Mouse (Mus musculus): Measurements from ENCODE around the gene Mon1b.

Mon1b gene

DNA sequence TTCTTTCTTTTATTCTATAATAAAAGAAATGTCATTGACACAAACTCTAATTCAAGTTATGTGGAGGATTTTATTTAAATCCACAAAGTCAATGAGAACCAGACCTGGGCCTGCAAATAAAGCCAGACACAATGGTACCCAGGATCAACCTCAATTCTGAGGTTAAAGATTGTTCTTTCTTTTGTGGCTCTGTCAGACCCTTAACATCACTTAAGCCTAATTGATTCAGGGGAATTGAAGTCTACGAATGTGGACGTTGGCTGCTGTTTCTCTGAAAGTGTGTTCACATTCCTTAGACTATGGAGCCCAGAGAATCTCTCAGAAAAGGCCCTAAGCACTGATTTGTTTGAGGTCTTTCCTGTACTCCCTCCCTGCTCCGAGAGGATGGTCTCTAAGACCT is 37.9 kb downstream of the Mon1b start:
- no peak for DNase-seq (ENCODE audit: low spot score)

DNA sequence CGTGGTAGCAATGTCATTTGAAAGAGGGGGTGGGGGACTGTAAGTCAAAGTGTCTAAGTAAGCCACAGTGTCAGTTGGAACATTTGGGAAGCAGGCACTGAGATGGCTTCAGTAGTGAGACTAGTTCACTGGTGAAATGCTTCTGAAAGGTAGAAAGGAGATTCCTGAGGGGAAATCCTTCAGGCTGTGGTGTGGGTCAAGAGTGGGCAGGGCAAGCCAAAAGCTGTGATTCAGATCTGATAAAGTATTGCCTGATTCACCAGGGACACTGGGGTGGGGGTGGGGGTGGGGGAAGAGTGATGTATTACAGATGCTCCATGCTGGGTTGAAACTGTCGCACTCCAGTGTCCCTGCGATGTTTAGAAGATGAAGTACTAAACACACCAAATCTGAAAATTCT is 39.2 kb downstream of the Mon1b start:
- no peak for DNase-seq (ENCODE audit: low spot score)

DNA sequence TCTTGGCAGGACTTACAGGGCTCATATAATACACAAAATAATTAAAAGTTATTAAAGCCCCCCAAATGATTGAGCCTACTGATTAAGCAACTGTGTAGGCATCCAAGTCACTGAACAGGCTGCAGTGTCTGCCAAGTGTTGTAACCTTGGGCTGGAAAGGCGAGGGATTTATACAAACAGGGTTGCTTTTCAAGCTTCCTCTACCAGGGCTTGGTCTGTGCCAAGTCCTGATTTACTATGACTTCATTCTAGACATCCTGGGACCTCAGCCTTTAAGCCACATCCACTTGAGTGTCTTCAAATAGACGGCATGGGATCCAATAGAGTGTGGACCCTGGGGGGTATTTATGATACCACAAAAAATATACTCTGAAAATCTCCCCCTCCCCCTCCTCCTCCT is 39.9 kb downstream of the Mon1b start:
- DNase-seq (ENCODE audit: low spot score) = no peak

DNA sequence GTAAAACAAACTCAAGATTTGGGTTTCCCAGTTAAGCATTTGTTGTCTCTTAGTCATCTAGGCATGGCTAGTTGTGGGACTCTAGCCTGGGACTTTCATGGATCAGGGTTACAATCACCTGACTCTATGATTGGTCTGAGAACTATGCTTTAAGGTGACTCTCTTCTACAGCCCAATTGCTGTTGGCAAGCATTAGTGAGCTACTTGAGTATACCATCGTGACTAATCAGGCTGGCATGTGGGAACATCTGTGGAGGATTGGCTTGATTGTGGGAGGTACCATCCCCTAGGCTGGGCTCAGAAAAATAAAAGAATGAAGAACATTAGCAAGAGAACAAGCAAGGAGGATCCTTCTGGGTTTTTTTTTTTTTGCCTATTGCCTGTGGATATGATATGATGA is 41.4 kb downstream of the Mon1b start:
- DNase-seq (ENCODE audit: low spot score) = no peak

DNA sequence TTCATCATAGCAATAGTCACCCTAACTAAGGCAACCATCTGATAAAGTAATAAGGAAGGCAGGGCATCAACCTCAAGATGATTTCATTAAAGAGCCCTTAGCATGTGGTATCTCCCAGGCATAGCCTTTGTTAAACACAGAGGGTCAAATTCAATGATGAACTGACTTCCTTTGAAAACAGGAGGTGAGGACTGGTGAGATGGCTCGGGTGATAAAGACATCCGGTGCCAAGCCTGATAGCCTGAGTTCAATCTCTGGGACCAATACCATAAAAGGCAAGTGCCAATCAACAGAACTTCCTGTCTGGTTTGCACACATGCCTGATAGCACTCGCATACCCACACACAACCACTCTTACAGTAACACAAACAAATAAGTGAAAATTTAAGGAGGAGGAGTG is 44.0 kb downstream of the Mon1b start:
- no peak for DNase-seq (ENCODE audit: low spot score)

DNA sequence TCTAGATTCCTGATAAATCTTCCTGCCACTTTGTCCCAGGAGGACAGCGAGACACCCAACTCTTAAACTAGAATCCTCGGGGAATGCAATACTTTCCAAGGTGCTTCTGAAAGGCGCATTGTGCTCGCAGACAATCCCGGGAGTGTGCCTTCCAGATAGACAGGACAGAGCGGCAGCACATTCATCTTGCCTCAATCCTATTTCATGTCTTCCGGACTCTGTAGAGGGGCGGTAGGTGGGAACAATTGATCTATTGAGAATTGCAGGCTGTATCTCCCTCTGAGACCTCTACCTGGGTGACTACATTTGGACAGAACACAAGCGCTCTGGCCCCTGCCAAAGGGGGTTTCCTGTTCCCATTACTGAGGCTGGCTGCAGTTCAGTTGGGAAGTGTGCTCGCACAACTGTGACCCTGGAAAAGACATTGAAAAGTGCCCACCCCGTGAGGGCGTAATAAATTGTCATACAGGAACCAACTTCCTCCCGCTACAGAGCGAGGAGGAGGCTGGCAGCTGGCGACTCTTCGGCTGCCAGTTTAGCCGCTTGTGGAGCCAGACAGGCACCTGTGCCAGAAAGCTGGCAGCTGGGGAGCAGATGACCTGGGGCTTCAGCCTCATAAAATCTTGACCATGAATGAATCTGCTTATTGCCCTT is 52.6 kb downstream of the Mon1b start:
- DNase-seq (ENCODE audit: low spot score) = no peak

DNA sequence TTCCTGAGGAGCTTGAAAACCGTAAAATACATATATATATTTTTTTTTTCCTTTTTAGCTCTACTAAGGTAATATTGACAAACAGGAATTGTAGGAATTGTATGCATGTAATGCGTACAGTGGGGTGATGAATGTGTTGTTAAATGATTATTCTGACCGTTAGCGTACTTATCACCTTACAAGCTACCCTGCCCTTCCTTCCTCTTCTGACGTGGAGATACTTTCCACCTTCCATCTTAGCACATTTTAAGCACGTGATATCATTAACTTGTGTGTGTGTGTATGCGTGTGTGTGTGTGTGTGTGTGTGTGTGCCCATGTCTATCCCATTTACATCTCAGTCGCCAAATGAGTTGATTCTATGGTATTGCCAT is 53.1 kb downstream of the Mon1b start:
- no peak for DNase-seq (ENCODE audit: low spot score)

DNA sequence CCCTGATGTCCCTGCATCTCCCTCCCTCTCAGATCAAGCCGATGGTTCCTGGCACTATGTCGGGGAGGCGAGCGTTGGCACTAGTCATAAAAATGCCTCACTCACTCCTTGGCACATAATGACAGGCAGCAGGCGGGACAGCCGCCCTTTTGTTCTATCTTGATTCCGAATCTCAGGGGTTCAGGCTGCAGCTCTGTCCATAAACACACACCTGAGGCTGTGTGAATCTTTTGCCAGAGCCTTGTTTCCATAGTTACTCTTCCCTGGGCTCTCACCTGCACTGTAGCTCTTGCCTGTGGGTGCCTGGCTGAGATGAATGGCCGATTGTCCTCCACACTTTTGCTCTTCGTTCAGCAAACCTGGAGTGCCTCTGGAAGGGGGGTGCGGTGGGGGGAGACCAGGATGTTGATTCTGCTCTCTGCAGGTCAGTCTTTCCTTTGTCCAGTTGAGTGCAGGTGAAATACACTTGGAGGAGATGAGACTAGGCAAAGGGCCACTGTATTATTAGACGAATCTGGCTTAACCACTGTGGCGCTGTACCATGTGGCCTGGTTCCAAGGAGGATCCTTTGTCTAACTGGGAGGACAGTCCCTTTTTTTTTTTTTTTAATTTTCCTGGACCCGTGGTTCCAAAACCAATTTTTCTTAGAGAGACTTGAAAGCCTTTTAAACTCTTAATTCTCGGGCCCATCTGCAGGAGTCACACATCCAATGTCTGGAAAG is 56.4 kb downstream of the Mon1b start:
- no peak for DNase-seq (ENCODE audit: low spot score)
